Mouse (Mus musculus) gastrocnemius, postnatal 25 days (tissue): ENCODE measurements around the gene Cul9. TPM values are rescaled to one million over a fixed set of nuclear protein-coding genes. Genes with fewer than 3 reads are reported as not detected.
A peak's percentile ranks its signal among the peaks of the same experiment; 100 is the strongest.

ENCODE experiments used
- DNase-seq: peaks from one replicate; pipeline ENCODE4 v3.0.0; 2022
- total RNA-seq, 2 experiments: library from RNA; stranded (reverse); gene quantifications; 1 replicate in 1 of 2; 2 replicates in 1 of 2; pipeline ENCODE4 v1.2.3; 2021

Gene Cul9
- total RNA-seq, 2 experiments from 2014 or later, result 11.7 to 12.1 TPM

DNA sequence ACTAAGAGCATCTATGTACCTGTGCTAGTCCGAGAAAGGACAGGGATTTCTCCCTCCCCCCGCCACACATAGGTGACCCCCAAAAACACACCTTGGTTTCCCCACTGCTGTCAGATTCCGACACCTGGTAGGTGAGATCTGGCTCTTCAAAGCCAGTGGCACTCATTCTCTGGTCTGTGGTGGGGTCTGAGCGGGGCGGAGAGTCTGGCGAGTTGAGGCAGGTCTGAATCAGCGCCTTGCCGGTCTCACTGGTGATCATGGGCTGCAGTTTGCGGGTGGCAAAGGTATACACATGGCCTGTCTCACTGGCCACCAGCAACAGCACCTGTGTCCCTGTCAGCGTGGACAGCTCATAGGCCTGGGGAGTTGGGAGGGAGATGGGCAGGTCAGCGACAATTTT, 7.3 kb upstream of the Cul9 start:
- DNase-seq, result no peak

DNA sequence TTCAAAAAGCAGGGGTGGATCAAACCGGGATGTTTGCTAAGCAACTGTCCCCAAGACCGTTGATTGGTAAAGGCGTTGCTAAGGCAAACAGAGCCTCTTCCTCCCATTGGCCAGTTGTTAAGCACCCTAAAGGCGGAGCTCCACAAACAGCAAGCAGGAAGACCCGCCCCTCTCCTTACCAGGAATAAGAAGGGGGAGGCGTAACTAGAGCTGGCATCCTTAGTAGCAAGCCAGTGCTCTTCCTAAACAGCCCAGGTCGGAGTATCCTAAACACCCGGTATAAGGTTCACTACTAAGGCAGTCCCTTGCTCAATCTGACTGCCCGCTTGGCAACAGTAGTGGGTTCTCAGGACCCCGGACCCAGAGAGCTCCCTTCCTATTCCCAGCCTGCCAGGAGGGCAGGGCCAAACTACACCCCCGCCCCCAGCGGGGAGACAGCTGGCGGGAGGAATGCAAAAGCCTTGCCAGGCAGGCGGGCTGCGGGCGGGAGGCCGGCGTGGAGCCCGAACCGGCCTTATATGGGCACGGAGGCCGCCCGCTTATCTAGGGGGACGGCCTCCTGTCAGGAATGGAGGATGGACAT, 6.7 kb upstream of the Cul9 start:
- DNase-seq, result peak; percentile 93

DNA sequence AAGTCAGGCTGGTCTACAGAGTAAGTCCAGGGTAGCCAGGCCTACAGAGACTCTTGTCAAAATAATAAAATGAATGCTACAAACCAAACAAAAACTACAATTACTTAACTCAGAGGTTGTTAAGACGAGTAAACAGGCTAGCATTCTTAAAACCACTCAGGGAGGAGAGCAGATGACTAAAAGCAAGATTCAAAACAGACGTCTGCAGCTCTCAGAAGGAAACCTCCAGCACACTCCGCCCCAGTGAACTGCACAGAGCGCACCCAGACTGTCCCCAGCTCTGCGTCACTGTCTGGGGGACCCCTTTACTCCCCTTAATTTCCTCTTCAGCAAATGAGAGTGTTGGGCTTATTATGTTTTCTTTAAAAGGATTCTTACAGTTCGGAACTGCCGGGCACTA, 6.0 kb upstream of the Cul9 start:
- DNase-seq, result no peak

DNA sequence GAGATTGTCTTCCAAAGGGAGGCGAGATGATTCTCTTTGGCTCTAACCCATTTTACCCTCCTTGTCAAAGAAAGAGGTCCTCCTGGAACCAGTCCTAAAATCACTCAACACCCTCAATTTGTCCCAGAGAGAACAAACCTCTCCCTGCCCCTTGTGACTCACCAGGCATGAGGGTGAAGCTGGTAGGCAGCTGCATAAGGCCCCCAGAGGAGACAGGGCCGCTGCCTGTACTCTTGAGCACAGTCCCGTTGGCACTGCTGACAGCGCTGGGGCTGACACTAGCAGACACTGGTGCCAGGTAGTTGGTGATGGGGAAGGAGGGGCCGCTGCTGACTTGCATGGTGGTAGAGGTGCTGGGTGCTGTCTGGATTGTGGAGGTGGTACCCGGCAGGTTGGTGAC, 5.2 kb upstream of the Cul9 start:
- DNase-seq, result no peak

DNA sequence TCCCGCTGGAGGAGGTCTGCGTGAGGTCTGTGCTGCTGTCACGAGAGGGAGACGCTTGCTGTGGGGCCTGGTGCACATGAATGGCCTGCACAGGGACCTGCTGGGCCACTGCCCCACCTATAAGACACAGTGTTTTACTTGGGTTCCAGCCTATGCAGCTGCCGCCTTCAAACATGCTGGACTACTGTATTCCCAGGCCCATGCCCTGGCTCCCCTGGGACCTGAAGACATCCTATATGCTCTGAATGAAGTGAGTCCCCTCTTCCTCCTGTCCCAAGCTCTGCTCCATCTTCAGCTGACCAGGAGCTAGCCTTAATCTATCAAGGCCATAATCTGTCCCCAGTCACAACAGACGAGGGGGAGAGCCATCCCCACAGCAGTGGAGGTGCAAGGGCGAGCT, 4.7 kb upstream of the Cul9 start:
- DNase-seq, result no peak

DNA sequence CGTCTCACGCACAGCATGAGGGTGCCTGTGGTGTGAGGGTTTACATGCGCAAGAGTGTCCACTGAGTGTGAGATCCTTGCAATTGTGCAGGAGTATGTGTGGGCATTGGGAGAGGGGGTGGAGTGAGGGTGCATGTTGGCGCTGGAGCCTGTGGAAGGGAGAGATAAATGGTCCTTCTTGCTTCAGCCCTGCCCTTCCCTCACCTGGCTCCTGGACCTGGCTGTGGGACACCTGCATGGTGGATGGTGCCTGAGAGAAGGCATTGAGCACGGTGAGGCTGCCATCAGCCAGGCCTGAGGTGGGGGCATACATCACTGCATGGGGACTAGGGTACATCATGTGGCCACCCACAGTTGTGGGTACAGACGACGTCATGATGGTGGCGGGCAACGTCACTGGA, 3.5 kb upstream of the Cul9 start:
- DNase-seq, result no peak

DNA sequence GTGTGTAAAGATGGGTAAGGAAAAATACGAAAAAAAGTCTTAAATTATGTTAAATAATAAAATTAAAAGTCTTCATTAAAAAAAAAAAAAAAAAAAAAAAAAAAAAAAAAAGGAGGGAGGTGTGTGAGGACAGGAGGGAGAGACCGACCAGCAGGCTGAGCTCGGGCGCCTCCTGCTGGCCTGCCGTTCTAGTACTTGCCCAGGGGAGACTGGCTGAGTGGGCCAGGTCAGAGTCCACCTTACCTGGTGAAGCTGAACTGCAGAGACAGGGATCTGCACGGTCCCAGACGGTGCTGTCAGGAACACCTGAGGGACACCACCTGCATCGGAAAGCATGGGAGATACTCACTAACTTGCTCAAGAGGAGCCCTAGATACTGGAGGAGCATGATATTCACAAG, 3.0 kb upstream of the Cul9 start:
- no peak for DNase-seq

DNA sequence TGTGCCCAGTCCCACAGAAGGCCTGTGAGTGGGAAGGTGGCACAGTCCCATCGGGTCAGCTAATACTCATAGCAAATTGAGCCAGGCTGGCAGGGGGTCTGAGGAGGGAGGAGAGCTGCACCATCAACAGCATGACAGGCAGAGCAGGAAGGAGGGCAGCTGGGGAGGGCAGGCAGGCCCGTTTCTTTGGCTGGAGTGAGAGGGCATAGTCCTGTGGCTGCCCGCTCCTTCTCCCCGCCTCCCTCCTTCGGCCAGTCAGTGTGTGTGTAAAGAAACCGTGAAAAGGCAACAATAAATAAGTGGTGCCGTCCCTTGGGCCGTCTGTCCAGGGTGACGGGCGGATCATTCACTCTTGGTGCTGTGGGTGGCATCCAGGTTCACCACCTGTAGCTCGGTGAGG, 2.6 kb upstream of the Cul9 start:
- no peak for DNase-seq

DNA sequence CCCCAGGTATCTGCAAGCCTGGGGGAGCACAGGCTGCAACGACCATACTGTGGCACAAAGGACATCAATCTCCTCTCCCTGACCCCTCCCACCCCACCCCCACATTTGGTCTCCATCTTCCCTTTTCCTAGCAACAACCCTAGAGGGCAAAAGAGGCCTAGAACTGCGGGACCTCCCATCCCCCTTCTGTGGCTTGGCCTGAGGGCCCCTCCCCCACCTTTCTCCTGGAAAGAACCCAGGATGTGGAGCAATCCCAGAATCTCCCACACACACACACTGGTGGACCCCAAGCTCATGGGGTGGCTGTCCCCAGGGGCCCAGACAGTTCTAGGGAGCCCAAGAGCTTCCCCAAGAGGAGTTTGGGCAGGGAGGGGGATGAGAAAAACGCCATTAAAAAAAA, 1.7 kb upstream of the Cul9 start:
- no peak for DNase-seq

DNA sequence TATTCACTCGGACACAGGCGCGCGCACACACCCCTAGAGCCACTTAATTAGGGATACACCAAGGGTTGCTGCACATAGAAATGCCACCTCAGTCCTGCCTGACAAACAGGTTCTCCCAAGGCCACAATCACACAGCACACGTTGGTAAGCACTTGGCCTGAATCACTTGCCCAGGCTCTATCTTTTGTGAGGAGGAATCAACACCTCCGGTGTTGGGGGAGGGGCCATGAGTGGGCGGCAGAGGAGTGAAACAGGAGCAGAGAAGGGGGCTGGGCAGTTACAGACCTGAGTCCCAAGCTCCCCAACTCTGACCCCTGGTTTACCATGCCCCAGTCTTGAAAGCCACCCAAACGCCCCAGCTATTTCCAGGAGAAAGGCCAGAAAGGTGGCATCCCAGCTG, 807 bp upstream of the Cul9 start:
- no peak for DNase-seq

DNA sequence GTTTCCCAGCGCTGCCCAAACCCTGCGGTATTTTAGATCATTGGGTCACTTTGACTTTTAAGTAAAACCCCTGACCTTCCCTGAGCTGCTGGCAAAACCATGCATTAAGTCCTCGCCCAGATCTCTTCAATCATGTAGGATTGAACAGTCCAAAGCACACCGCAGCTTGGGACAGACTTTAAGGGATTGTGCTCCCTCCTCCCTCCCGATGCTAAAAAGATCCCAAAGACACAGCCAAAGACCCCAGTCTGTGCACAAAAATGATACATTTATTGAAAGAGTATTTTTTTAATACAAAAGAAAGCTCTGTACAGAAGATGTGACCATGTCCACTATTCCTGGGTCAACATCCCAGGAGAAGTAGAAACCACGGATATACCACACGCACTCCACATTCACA, 403 bp upstream of the Cul9 start:
- DNase-seq, result no peak

DNA sequence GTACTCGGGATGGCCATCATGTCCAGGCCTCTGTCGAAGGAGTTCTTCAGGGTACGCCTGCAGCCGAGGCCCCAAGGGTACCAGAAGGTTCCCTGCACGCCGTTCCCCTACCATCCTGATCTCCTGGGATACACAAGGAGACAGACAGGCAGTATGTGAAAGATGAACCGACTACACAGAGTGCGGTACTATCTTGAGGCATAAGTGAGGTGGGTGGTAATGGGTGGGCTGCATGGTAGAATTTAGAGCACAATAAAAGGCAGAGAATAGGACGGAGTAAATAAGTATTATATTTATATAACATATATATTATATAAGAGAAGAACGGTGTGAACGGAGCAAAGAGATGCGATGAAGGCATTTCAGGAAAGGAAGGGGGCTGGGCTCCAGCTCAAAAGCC, 2.5 kb downstream of the Cul9 start:
- DNase-seq, result no peak

DNA sequence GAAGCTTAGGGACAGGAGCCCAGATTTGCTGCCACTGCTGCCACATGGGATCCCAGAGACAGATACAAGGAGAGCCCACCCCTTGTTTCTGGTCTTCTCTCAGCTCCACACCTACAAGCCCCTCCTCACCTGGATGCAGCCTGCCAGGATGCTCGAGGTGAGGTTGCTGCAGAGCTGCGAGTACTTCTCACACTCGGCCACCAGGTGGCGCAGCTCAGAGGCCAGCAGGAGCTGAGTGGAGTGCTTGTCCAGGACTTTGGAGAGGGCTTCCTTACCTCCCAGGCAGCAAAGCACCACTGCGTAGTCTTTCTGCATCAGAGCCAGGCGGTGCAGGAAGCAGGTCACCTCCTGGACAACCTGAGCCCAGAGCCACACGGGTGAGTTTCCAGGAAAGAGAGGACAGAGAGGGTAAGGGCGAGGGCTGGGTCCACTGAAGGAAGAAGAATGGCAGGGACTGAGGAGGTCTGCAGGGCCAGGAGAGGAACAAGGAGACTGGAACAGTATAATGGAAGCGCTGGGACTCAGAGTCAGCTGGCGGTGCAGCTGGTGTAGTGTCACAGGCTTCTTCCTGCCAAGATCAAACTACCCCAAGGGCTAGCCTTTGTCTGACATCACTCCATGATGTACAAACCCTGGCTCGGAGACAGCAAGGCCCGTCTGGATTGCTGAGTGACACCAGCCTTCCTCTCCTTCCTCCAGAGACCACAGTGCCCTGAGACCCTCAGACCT, 20.4 kb downstream of the Cul9 start:
- peak; percentile 58 for DNase-seq

DNA sequence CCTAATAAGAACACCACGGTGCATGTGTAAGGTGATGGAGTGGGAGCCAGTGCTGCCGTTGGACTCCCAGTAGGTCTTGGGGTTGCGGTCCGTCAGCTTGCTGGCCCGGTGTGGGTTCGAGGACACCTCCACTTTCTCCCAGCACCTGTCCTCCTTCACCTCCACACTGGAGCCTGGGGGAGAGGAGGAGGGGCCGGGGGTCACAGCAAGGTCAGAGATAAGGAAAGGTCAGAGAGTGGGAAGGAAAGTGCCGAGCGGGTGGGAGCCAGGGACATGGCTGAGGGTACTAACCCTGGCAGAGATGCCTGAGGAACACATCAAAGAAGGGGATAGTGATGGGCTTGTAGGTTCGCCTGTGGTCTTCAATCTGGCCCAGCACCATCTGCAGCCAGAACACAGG, 21.1 kb downstream of the Cul9 start:
- DNase-seq, result no peak

DNA sequence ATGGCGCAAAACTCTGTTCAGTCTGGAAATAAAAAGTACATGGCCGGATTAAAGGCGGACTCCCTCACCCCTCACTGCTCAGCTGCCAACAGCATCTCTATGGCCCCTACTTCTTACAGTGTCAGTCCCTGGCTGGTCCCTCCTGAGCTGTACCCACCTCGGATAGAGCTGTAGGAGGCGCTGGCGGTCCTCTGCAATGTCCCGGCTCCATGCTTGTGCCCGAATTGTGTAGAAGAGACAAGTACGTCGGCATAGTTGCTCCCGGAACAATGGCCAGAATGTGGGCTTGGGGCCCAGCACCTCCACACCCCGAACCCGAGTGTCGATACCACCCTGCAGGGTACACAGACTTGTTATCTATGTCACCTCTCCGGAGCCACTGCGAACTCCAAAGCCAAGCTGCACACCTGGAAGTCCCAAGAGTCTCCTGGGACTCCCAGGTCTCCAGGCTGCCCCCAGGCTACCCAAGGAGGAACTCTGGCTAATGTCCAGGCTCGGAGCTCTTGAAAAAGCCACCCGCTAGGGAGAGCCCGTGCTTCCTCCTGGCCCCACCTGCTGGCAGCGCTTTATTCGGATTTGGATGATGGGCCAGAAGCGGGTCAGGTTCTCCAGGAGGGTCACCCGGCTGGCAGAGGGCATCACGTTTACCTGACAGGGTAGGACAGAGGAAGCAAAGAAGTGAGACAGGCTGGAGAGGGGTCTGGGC, 24.1 kb downstream of the Cul9 start:
- no peak for DNase-seq

DNA sequence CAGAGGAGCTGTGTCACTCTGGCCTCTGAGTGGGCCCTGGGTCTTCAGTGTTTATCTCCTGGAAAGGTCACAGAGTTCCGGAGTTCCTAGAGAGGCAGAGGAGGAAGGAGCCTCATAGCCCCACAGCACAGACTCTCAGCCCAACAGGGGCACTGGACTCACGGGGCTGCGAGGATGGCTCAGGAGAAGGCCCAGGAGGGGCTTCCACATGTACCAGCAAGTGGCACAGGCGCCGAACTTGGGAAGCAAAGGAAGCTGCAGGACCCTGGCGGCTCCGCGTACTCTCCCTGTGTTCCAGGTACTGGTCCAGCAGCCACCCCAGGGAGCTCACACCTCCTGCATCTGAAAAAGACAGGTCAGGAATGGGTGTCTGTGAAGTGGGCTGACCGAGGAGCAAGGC, 25.0 kb downstream of the Cul9 start:
- no peak for DNase-seq

DNA sequence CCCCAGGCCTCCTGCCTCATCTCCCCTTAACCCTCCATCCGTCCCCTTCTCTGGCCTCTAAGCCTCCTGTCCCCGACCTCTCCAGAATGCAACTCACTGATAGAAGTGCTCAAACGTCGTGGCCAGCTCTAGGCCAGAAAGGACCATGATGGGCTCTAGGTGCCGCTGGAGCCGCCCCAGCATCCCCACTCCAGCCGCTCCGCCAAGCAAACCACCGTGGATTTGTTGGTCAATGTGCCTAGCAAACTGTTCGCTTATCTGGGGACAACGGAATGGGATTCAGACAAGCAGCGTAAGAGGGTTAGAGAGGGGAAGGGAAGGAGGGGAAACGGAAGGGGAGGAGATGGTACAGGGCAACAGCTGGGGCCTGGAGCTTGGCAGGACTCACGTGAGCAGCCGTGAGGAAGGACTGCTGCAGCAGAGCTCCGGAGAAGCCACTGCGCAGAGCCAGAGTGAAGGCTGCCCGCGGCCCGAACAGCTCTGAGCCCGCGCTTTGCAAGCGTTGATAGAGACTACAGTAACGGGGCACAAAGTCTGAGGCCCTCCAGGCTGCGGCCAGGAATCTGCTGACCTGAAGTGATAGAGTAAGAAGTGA, 25.7 kb downstream of the Cul9 start:
- no peak for DNase-seq

DNA sequence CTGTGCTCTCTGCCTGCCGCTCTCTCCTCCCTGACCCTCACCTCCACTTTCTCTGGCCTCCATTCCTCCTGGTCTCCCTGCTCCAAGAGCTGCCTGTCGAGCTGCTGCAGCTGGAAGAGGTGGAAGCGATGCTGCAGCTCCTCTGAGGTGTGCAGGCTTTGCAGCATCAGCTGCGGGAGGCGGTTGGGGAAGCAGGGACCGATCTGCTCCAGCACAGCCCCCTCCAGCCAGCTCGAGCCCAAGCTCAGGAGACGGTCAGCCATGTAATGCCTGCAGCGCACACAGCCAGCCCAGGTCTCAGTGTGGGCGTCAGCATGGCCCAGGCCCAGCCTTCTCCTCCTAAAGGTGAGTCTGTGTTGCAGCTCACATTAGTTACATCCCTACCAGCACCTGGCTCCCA, 26.2 kb downstream of the Cul9 start:
- DNase-seq, result no peak

DNA sequence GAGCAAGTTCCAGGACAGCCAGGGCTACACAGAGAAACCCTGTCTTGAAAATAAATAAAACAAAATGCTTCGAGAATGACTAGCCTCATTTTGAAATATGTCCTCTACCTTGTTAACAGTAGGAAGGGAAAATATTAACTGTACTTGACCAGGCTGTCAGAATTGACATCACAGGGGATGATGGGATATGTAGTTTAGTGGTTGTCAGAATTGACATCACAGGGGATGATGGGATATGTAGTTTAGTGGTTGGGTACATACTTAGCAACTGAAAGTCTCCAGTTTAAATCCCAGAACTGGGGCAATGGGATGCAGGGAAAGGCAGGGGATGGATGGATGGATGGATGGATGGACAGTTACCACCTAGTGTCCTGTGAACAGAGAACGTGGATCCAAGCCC, 32.9 kb downstream of the Cul9 start:
- DNase-seq, result no peak

DNA sequence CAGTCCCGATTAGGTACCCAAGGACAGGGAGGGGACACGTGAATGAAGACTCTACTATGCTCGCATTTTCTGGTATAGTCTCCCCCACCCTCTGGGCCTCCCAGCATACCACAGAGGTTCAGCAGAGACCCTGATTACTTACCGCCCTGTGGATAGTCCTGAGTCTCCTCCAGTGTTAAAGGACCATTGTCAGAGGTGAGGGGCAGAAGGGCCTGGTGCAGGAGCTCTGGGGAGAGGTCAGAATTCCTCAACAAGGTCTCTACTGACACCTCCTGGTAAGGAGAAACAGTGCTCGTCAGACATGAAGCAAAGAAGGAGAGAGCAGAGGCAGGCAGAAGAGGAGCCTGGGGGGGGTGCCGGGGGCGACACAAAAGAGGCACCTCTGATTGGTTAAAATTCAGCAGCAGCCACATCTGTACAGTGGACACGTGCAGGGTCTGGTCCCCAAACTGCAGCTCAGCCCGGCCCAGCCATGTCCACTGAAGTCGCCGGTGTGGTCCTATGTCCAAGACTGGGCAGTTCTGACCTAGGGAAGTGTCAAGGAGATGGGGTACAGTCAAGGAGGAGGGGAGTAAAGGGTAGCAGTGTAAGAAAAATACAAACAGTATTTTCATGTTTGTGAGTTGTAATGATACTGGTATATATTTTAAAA, 35.0 kb downstream of the Cul9 start:
- DNase-seq, result no peak

DNA sequence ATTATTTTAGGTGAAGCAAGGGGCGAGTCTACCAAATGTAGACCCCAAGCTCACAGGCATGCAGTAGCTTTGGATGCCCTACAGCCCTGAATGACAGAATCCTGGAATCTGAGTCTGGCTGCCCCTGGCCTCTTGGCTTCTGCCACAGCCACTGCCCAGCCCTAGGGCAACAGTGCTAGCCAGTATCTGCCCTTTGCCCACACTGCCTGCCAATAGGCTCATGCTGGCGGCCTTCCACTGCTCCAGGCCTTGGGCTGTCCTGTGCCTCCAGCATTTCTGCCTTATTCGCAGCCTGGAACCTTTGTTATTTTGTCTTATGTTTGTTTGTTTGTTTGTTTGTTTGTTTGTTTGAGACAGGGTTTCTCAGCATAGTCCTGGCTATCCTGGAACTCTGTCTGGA, 40.6 kb downstream of the Cul9 start:
- DNase-seq, result no peak

DNA sequence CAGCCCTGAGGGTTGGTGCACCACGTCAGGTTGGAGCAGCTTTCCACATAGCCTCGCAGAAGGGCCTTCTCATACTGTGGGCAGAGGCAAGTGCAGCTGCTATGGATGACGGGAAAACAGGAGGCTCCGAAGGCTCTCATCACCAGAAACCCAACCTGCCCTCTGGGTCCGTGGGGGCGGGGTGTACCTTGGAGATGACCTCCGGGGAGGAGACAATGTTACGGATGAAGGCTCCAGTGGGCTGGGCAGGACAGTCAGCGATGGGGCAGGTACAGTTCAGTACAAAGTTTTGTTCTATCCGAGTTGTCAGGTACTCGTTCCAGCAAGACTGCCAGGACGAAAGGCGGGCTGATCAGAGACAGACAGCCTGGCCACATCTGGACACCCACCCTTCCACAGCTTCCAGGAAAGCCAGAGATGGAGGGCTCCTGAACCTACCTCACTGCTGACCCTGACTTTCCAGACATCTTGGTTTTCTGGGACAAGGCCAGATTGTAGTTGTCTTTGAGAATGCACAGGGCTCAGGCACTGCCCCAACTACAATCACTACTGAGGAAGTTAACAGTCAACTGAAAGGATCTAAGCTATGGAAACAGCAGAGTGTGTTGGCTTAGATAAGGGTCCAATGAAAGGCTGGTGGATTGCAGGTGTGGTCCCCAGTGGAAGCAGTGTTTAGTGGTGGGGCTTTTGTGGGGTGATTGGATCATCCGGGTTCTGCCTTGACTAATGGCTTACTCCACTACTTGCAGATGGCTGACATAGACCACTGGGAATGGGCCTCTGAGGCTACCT, 42.1 kb downstream of the Cul9 start:
- DNase-seq, result no peak
